Mouse (Mus musculus): ENCODE measurements around the gene Frmd8.

Frmd8 gene

DNA sequence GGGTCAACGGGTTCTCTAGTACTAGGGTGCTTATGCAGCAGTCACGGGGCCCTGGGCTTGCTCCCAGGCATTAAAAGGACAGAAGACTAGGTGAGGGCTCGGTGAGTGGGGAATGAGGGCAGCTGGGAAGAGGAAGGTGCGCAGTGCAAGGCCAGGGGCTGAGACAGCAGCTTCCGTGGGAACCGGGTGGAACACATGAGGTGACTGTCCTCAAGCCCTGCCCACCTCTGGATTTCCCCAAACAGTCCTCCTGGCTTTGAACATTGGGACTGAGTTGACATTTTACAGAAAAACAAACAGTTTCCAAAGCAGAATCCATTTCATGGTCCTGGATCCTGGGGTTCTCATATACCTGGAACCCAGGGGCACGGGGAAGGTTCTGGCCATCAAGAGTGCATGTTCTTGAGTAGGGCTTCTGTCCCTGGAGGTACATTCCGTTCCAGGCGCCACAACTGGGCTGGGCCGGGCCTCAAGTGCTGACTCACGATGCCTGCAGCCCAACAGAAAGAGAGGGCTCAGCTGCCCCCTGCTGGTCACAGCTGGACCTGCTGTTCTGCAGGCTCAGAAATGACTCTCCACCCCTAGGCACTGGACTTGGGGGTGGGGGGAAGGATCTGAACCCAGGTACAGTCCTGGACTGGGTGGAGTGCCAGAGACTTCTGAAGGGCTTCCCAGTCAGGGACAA lies 25.1 kb downstream of the Frmd8 start:
- WGBS = 23% methylated on average over 11 of the region's 11 CpGs

DNA sequence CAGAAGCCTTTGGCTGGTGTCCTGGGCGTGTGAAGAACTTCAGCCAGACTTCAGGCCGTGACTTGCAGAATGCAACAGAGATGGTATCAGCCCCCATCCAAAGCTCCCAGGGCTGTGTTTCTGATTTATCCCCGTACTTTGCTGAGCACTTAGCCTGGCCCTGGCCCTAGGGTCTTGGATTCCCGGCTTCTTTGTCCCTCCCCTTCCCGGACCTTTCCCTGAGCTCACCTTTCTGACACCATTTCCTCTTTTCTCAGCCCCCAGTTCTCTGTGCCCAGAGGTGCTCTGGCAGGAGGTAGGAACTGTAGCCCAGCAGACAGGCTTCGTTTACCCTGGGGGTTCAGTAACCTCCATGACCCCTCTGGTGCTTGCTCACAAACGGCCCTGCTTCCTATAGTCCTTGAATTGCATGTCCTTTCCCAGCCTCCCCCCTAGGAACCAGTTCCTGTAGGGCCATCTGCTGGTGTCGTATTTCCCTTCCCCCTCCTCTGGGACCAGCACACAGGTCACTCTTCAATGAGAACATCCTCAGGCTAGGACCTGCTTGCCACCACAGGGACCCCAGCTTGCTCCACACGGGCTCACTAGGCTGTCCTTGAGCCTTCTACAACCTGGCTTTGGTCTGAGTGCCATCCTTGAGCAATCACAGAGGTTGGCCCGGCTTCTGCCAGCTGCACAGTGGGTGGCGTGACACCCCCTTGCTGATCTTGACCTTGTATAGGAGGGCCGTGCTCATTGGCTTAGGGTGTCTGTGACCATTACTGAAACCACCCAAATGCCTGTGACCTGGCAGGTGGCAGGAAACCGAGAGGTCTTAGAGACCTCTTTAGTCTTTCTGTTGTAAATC lies 26.0 kb downstream of the Frmd8 start:
- WGBS = 34% methylated on average over 13 of the region's 13 CpGs

DNA sequence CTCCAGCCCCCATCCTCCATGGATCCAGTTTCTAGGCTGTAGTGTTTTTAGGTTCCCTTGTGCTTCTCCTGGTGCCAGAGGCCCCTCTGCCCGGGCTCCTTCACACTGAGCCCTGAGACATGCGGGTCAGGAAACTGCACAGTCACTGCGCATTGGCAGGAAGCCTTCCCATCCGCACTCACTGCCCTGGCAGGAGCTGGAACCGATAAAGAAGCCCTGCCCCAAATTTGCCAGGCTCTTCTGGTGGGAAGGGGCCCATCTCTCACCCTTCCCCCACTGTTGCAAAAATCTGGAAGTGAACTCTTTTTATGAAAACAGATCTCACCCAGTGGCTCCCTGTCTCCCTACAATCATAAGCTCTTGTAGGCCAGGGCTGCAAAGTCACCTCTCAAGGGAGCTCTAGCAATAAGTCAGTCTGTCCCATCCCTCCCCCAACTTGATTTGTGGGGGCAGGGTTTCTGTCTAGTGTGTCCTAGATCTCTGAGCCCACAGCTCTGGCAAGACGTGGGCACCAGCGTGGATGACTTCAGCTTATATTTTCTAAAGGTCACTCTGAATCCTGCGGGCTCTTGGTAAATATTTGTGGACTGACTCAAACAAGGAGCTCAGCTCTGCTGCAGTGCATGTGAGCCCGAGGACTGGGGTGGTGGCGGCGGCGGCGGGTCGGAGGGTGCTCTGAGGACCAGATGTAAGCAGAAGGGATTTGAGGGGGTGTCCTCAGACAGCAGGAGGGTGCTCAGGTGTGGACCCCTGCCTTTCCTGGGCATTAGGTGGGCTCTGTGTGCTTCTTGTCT lies 26.8 kb downstream of the Frmd8 start:
- WGBS = 16% methylated on average over 14 of the region's 14 CpGs

DNA sequence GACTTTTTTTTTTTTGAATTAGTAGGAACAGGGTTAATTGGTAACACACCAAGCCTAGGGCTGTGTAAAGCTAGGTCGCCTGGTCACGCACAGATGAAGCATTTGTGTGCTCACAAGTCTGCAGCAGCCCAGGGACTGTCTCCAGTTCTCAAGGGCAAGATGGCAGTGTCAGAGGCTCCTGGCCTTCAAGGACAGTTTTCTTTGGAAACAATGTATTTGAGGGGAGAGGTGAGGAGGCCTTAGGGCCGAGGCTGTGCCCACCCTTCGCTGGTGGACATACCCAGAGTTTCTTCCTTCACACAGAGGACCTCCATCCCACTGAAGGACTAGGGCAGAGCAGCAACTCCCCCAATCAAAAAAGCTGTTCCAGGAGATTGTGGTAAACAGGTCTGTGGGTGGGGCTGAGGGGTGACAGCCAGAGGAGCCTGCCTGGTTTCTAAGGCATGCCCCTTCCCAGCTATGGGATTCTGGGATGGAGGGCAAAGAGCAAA lies 27.7 kb downstream of the Frmd8 start:
- 24% methylated on average over 4 of the region's 4 CpGs for WGBS

DNA sequence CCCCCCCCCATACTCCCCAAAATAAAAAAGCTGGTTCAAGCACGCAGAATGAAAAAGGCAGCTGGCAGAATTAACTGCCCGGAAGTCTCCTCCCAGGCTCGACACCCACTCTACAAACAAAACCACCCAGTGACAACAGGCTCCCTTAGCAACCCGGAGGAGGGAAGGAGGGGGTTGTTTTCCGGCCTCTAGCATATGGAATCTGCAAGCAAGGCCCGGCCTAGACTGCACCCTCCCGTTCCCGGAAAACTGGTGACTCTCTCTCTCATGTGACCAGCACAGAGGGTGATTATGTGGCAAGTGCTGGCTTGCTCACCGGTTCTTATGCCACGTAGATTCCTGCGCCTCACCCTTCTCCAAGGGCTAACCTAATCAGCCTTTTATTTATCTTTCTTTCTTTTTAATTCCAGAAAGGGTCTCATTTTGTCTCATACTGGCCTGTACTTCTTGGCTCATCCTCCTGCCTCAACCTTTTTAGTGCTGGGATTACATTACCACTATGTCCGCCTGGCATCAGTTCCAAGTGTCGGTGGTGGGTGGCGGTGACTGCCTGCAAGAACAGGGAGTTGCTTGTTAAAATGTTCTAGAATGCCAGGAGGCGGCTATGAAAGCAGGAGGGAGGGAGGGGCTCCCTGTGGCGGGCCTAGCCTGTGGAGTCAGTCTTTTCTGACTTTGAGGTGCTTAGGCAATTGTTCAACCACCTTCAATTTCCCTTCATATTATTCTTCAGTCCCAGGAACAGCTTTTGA lies 28.3 kb downstream of the Frmd8 start:
- 1% methylated on average over 16 of the region's 16 CpGs for WGBS

DNA sequence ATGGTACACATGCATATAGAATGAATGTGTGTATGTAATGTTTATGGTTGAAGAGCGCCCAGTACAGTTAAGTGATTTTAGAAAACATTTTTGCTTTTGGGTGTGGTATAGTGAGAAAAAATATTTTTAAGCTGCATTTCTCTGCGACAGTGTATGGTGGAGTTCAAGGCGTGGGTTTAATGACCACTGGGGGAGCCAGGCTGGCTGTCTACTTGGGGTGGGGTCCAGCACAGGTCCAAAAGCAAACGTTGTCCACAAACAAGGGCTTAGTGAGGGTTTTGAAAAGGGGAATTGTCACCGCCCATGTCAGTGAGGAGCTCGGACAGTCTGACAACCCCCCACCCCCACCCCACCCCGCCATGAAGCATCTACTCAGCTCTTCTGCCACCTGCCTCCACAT lies 28.9 kb downstream of the Frmd8 start:
- under 1% methylated on average over 7 of the region's 7 CpGs for WGBS

DNA sequence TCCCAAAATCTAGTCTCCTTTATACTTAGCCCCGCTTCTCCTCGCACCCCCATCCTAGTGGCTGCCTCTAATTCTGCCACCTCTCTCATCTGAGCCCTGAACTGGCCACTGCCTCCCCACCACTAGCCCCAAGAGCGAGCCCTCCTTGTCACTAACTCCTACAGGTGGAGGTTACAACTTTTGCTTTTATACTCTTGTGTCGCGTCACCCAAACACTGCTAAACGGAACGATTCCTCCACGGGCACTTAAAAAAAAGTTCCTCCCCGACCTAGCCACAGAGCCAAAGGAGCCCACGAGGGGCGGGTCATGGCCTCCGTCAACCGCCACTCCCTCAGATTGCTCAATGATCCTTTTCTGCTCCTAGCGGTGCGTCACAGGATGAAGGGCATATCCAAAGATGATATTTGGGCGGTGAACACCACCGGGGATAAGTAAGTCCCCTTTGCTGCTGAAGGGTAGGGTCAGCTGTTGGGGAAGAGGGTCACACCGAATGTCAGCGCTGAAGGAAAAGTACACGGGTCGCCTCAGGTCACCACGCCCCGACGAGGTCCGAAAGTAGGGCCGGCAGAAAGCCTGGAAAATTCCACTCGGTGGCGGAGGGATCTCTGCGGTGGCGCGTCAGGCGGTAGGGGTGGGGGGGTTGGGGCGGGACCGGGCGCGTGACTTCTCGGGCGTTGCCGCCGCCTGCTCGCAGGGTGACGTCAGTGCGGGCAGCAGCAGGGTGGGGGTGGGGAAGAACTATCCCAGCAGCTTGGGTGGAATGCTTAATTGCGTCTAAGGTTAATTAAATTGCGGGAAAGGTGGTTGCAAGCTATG lies 29.5 kb downstream of the Frmd8 start:
- 2% methylated on average over 45 of the region's 45 CpGs for WGBS

DNA sequence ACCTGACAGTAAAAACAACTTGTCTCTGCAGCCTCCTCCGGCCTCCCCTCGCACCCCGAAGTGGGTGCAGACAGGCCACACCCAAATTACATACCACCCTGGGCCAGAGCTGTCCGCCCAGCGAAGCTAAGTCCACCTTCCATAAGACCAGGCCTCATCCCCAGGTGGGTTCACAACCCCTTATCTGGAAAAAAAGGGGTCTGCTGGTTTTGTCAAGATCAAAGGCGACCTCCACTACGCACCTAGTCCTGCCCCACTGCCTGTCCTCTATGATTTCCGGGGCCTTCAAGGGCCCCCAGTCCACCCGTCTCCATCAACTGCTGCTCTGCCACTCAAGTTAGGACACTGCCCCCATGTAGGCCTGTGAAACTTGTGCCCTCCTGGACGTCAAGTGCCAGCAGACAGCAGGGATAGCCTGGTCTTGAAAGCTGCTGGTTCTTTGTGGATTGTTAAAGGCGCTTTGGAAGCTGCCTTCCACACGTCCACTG lies 30.2 kb downstream of the Frmd8 start:
- WGBS = 62% methylated on average over 12 of the region's 12 CpGs

DNA sequence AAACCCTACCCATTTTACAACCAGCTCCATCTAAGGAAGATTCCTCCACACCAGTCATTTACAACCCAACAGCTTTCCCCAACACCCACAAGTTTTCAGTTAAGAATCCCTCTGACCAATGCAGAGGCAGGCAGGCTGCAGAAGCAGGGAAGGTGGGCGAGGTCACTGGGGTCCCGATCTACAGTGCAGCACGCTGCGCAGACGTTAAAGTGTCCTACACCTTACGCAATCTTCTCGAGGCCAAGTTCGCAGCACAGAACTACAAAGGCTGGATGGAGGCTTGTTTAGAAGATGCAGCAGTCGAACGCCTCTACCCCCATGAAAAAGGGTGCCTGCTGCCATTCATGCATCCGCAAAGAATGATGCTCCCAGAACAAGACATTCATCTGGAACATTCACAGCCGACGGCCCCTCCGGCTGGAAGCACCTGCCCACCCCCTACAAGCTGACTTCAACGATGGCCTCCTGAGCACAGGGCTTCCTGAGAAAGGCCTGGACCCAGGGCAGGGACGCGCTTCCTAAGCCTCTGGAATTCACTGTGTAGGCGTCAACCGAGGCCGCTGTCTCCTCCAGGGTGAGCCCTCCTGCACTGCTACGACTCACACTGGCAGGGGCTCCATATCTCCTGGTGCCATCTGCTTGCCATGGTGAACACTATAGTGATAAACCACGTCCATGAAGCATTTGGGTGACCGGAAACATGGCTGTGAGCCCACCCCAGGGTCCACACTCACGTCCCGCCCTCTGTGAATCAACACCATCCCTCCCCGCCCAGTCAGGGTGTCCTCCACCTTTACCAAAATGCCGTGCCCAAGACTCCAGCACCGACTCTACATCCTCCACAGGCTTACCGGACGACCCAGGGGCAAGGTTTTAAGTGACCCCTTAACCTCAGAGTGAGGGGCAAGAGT lies 31.0 kb downstream of the Frmd8 start:
- 60% methylated on average over 30 of the region's 30 CpGs for WGBS

DNA sequence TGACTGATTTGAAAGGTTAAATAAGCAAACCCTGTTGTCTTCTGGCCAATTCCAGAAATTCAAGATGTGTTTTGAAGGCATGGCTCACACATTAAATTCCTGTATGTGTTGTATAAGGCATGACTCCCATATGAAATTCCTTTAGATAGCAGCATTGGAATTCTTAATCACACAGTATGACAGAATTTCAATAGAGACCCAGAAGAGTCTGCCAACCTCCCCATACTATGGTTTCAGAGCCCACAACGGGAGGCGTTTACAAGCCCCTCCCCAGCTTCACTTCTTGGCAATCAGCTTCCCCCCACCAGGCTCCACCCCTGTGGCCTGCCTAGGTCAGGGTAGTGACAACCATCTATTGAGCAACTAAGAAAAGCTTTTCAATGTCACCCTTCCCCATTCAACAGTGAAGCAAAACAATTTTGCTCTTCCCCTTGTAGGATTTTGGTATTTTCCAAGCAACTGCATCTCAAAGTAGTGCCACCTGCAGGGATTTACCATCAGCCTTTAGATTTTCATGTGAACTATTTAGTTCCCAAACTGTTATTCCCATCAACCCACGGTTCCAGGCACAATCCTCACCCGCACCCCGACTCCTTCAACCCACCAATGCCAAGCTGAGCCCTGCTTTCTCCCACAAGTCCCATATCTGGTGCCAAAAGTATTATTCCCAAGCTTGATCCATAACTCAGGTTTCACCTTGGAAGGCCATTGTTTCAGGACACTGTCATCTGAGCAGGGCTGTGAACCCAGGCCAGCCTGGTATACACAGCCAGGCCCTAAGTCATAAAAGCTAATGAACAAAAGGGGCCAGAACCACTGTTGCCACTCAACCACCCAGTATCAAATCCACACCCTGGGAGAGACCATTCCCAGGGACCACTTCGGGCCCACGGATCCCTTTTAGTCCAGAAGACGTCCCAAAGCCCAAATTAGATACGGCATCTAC lies 32.0 kb downstream of the Frmd8 start:
- WGBS = 42% methylated on average over 9 of the region's 9 CpGs

DNA sequence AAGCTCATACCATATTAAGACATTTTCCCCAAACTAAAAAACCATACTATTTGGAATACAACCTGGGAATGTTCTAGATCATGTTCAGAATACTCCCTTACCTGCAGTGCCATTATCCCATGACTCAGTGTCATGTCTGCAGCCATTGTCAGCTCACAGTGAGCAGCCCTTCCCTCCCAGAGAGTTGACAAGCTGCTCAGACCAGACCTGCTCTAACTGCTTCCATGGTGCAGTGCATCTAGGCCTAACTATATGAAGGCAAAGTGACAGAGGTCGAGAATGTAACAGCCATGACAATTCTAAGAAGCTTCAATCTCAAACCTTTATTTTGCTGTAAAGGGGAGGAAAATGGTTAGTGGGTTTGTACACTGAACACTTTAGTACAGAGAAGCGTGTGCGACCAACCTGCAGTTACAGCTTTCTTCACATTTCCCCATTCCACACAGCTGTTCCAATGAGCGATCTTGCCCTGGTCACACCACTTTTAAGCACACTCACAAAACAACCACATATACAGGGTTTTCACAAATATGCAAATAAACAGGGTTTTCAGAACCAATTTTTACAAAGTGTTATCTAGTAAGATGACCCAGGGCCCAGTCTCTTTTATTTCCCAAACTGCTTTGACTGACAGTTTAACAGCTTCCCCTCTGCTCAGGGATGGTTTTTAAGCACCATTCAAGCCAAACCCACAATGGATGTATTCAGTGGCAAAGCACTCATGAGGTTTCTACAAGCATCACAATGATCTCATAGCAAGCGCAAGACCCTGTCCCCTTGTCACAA lies 32.9 kb downstream of the Frmd8 start:
- WGBS = 56% methylated on average over 5 of the region's 5 CpGs

DNA sequence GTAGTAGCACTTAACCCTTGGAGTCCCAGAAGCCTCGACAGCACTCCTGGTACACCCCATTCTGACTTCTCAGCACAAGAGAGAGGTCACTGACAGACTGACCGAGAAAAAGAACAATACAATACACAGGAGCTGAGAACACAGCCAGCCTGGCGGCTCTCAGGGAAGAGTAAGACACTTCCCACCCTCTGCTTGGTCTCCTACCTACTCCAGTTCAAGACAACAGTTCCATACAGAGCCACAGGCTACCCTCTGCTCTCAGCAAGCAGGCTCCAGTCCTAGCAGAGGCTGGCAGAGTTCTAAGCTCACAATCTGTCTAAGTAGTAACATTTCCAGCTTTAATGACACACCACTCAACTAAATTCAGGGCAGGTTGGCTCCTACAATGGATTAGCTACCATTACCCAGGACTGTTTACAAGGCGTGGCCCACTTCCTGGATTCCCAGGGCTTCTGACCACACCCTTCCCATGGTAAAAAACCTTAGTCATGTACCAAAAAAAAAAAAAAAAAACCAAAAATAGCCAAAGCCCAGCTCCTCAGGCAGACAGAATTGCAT lies 33.6 kb downstream of the Frmd8 start:
- WGBS = 40% methylated on average over 4 of the region's 4 CpGs

DNA sequence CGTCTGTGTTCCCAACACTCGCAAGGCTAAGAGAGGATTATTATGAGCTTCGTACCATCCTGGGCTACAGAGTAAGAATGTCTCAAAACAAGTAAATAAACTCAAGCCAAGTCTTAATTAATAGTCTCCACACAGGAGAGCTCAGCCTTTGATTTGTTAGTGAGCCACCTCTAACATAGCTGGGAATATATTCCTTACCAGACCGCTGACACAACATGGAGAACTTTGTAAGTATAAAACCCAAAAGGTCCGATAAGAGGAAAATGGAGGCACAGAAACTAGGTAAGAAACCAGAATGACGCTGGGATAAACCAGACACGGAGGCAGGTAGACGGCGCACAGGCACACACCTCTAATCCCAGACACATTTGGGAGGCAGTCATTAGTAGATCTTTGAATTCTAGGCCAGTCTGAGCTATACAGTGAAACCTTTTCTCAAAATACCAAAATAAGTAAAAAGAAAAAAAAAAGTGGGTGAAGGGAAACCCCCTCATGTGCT lies 34.1 kb downstream of the Frmd8 start:
- WGBS = 76% methylated on average over 9 of the region's 9 CpGs

DNA sequence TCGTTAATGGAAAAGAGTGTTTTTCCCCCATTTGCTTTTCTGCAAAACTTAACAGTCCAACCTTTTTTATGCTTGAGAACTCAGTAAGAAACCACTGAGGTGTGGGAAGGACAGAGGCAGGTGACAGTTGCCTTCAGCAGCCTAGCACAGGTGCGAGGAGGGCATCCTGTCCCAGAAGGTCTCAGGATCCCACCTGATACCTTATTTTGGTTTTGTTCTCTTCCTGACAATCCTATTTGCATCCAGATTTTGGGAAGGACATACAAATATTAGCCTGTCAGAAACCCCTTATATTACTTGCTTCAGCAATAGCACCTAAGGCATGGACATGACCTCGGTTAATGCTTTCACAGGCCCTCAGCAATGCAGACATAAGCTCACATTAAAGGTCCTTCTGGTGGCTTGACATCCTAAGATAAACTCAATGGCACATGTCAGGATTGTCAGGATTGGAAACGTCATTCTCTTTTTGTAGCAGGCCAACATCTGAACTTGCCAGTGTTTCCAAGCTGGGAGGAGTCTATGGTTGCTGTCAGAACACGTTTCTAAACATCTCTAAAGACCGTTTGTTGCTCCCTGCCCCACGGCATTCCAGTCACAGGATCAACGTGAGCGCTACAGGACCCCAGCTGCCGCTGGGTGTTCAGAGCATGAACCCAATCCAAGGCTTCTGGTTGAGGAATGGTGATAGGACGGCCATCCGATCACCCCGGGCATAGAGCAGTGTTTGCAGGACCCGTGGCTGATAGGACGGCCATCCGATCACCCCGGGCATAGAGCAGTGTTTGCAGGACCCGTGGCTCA lies 34.8 kb downstream of the Frmd8 start:
- WGBS = 70% methylated on average over 18 of the region's 18 CpGs

DNA sequence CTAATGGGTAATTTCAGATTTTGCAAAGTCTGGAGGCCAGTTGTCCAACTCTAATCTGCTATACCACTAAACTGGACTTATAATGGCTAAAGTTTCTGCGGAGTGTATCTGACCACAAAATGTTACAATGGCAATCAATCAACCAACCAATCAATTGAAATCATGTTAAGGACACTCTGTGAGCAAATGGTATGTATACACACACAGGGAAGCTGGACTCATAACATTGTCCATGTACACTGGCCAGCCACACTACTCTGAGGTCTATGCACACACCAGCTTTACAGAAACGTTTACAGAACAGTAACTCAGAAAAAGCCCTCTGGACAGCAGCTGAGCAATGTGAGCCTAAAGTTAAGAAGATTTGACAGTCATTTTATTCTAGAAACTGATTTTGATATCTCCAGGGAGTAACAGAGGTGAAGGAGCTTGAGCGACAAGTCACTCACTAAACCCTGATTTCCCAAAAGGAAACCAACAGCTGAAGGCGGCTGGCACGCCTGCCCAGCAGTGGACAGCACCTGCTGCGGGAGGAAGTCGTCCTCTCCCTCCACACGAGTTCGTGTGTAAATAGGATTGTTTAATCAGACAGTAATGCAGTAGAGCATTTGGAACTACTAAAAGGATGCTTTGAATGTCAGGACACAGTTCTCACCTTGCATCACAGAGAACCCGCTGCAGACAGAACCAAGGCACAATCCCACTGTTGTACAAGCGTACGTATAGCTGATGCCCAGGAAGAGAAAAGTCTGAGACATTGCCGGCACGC lies 35.6 kb downstream of the Frmd8 start:
- 65% methylated on average over 14 of the region's 14 CpGs for WGBS

DNA sequence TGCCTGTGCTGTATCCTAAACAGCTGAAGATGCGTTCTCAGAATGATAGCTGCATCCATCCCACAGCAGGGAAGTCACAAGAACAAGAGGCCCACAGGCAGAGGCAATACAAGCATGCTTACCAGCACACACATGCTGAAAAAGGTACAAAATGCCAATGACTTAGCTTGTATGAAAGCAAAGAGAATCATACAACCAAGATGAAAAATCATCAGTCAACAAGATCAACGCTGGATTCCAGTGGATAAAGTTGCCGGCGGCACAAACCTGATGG lies 36.2 kb downstream of the Frmd8 start:
- 93% methylated on average over 4 of the region's 4 CpGs for WGBS

Data from cerebral cortex, adult 2 months (tissue).